Mouse (Mus musculus): ENCODE results near the gene Cfhr2. TPM values are rescaled to one million over a fixed set of nuclear protein-coding genes. Genes with fewer than 3 reads are reported as not detected.

The Cfhr2 gene
- total and polyA plus RNA-seq, 3 experiments, result not detected

- Histone ChIP-seq H3K36me3 (ENCODE audit: control insufficient read depth in 1 of 2, insufficient read depth in 2 of 2, low read length in 2 of 2) (no peaks in the 10 kb centered on the region), H3K4me1 (ENCODE audit: control insufficient read depth in 1 of 2, insufficient read depth in 2 of 2, low read length in 2 of 2) (no peaks in the 10 kb centered on the region), H3K9me3 (replicated peaks; ENCODE audit: insufficient read depth, low read length) (no peaks in the 10 kb centered on the region), H3K79me2 (ENCODE audit: control insufficient read depth, insufficient read depth, low read length, poor library complexity) (no peaks in the 10 kb centered on the region), H3K9ac (ENCODE audit: control insufficient read depth, low read depth, low read length, poor library complexity, severe bottlenecking) (no peak overlapping the region), H3K27me3 (ENCODE audit: control insufficient read depth in 1 of 2, insufficient read depth in 2 of 2, low read length in 2 of 2) (no peaks in the 10 kb centered on the region), H3K27ac (ENCODE audit: control insufficient read depth, low read depth, low read length) (no peak overlapping the region), H3K4me3 (ENCODE audit: control insufficient read depth in 1 of 2, insufficient read depth in 1 of 2, low read depth in 2 of 2, low read length in 2 of 2) (no peak overlapping the region)
- DNase-seq (ENCODE audit: low read depth, low spot score), result no peak
- TF ChIP-seq MEF2A (IDR thresholded peaks at IDR 0.05; ENCODE audit: extremely low read depth, insufficient replicate concordance, low read depth, low read length, poor library complexity, severe bottlenecking), result no peak
- TF ChIP-seq MXI1 (IDR thresholded peaks at IDR 0.05; ENCODE audit: low read depth, low read length), result no peak
- TF ChIP-seq EP300 (IDR thresholded peaks at IDR 0.05; ENCODE audit: low read depth in 1 of 2, low read length in 2 of 2), result no peak
- no peak for TF ChIP-seq POLR2AphosphoS5 (IDR thresholded peaks at IDR 0.05; ENCODE audit: borderline replicate concordance, low read depth, low read length)
- no peak for TF ChIP-seq BHLHE40 (IDR thresholded peaks at IDR 0.05; ENCODE audit: borderline replicate concordance, low read depth, low read length)
- TF ChIP-seq POLR2A (IDR thresholded peaks at IDR 0.05; ENCODE audit: control insufficient read depth in 1 of 2, insufficient read depth in 1 of 2, low read depth in 1 of 2, low read length in 2 of 2, poor library complexity in 1 of 2), result no peak
- TF ChIP-seq MYC (IDR thresholded peaks at IDR 0.05; ENCODE audit: low read depth, low read length), result no peak
- no peak for TF ChIP-seq MYB (IDR thresholded peaks at IDR 0.05; ENCODE audit: low read depth, low read length)
- TF ChIP-seq USF2 (IDR thresholded peaks at IDR 0.05; ENCODE audit: borderline replicate concordance in 1 of 2, insufficient read depth in 1 of 2, low read depth in 1 of 2, low read length in 2 of 2), result no peak
- no peak for TF ChIP-seq TBP (IDR thresholded peaks at IDR 0.05; ENCODE audit: low read depth, low read length)
- TF ChIP-seq MAZ (IDR thresholded peaks at IDR 0.05; ENCODE audit: low read depth, low read length), result no peak
- no peak for TF ChIP-seq NRF1 (IDR thresholded peaks at IDR 0.05; ENCODE audit: insufficient read depth, low read depth, low read length, poor library complexity, severe bottlenecking)
- no peak for TF ChIP-seq E2F4 (IDR thresholded peaks at IDR 0.05; ENCODE audit: borderline replicate concordance, low read depth, low read length)
- TF ChIP-seq GABPA (IDR thresholded peaks at IDR 0.05; ENCODE audit: low read depth, low read length), result no peak
These were observed 1.7 kb upstream of the Cfhr2 start for GRCm38 (mm10) chr1:139860176-139860575.

- no peak for DNase-seq (ENCODE audit: low read depth, low spot score)
- H3K36me3 ChIP-seq (ENCODE audit: control insufficient read depth in 1 of 2, insufficient read depth in 2 of 2, low read length in 2 of 2), result no peaks in the 10 kb centered on the region
These were observed 18.8 kb downstream of the Cfhr2 start for GRCm38 (mm10) chr1:139839699-139840098.

More at GRCm38 (mm10) chr1:139839699-139840098, 18.8 kb downstream of the Cfhr2 start:
- Histone ChIP-seq H3K4me1 (ENCODE audit: control insufficient read depth in 1 of 2, insufficient read depth in 2 of 2, low read length in 2 of 2) (no peaks in the 10 kb centered on the region), H3K4me3 (ENCODE audit: control insufficient read depth in 1 of 2, insufficient read depth in 1 of 2, low read depth in 2 of 2, low read length in 2 of 2) (no peak overlapping the region), H3K79me2 (ENCODE audit: control insufficient read depth, insufficient read depth, low read length, poor library complexity) (no peaks in the 10 kb centered on the region), H3K9me3 (replicated peaks; ENCODE audit: insufficient read depth, low read length) (no peaks in the 10 kb centered on the region), H3K27me3 (ENCODE audit: control insufficient read depth in 1 of 2, insufficient read depth in 2 of 2, low read length in 2 of 2) (no peaks in the 10 kb centered on the region), H3K27ac (ENCODE audit: control insufficient read depth, low read depth, low read length) (no peak overlapping the region), H3K9ac (ENCODE audit: control insufficient read depth, low read depth, low read length, poor library complexity, severe bottlenecking) (no peak overlapping the region)
- TF ChIP-seq POLR2A (IDR thresholded peaks at IDR 0.05; ENCODE audit: control insufficient read depth in 1 of 2, insufficient read depth in 1 of 2, low read depth in 1 of 2, low read length in 2 of 2, poor library complexity in 1 of 2) (no peak), MEF2A (IDR thresholded peaks at IDR 0.05; ENCODE audit: extremely low read depth, insufficient replicate concordance, low read depth, low read length, poor library complexity, severe bottlenecking) (no peak), CTCF (IDR thresholded peaks at IDR 0.05 in 2 of 3, conservative IDR thresholded peaks at IDR 0.05 in 1 of 3; ENCODE audit: control insufficient read depth in 1 of 3, insufficient read depth in 1 of 3, low read depth in 2 of 3, low read length in 3 of 3, poor library complexity in 1 of 3, severe bottlenecking in 1 of 3) (no peak), MAFK (IDR thresholded peaks at IDR 0.05; ENCODE audit: borderline replicate concordance, low read depth, low read length) (no peak), ETS1 (IDR thresholded peaks at IDR 0.05; ENCODE audit: low read depth, low read length) (no peak), MXI1 (IDR thresholded peaks at IDR 0.05; ENCODE audit: low read depth, low read length) (no peak), HCFC1 (IDR thresholded peaks at IDR 0.05; ENCODE audit: low read depth, low read length) (no peak), MAZ (IDR thresholded peaks at IDR 0.05; ENCODE audit: low read depth, low read length) (no peak), CHD2 (IDR thresholded peaks at IDR 0.05; ENCODE audit: low read length) (no peak), NELFE (IDR thresholded peaks at IDR 0.05; ENCODE audit: low read depth, low read length) (no peak), CHD1 (IDR thresholded peaks at IDR 0.05; ENCODE audit: low read depth, low read length) (no peak), NRF1 (IDR thresholded peaks at IDR 0.05; ENCODE audit: insufficient read depth, low read depth, low read length, poor library complexity, severe bottlenecking) (no peak), E2F4 (IDR thresholded peaks at IDR 0.05; ENCODE audit: borderline replicate concordance, low read depth, low read length) (no peak), USF2 (IDR thresholded peaks at IDR 0.05; ENCODE audit: borderline replicate concordance in 1 of 2, insufficient read depth in 1 of 2, low read depth in 1 of 2, low read length in 2 of 2) (no peak)
